Mouse (Mus musculus): Measurements from ENCODE around the gene Mnd1.

The Mnd1 gene

DNA sequence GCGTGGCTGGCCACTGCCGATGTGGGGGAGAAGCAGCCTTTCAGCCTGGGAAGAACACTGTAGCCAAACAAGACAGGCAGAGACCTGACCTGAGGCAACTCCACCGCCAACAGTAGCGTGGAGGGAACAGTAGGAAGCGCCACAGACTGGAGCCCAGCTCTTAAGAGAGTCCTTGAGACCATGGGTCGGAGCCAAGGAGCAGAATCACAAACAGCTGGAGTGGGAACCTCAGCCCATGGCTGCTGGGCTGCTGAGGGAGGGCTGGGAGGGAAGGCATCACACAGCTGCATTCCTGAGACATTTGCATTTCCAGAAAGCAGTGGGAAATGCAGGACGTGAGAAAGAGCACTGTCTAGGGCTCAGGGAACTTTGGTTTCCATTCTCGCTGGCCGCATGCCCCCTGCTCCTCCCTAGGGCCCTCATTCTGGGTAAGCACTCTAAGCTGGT lies 106.8 kb downstream of the Mnd1 start:
- no peak for DNase-seq (ENCODE audit: low read depth, low spot score)

DNA sequence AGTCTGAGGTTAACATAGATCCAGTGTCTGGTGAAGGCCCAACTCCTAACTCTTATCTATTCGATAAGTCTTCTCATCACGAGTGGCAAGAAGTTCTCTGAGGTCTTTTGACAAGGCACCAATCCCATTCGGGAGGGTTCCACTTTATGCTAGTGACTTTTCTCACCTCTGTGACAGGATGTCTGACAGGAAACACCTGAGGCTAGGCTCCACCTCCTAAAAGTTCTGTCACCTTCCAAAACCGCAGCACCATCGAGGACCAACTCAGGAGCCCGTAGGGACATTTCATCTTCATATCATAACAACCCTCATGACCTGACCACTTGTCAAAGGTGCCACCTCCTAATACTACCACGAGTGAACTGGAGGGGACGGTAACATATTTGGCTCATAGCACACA lies 109.4 kb downstream of the Mnd1 start:
- no peak for DNase-seq (ENCODE audit: low read depth, low spot score)

DNA sequence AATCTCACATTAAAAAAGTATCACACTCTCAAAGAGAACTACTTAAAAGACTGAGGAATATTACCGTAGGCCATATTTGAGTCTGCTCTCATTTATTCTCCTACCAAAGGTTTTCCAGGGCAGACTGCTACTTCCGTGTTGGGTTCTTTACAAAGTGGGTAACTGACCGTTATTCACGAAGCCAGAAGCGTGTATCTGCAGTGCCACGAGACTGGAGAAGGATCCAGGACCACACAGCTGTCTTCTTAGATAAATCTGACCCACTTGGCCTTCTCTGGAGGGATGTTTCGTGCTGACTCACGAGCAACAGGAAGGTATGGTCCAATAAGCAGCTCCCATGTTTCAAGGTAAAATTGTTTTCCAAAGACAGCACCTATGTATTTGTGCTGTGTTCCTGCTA lies 113.8 kb downstream of the Mnd1 start:
- DNase-seq (ENCODE audit: low read depth, low spot score) = no peak

DNA sequence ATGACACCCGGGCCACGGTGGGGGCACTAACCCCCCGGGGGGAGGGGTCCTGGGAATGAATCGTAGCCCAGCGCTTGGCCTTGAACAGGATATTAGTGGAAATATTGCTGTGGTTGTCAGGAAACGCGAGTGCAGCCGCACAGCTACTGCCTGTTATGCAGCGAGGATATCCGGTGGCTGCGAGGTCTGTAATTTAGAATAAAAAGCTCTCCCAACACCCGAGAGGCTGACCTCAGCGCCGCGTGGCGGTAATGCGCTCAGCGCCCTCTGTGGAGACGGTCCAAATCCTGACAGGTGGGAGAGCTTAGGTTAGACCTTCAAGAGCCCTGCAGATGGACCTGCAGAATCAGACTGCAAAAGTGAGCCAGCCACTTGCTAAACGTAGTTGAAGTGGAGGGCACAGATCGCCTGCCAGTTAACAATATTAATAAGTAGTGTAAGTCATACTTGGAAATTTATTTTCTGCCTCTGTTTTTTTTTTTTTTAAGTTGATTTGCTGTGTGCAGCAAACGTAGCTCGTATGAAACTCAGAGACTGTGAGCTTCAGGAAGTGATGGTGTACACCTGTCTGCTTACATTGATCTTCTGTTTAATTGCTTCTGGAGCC lies 115.0 kb downstream of the Mnd1 start:
- DNase-seq (ENCODE audit: low read depth, low spot score) = no peak

DNA sequence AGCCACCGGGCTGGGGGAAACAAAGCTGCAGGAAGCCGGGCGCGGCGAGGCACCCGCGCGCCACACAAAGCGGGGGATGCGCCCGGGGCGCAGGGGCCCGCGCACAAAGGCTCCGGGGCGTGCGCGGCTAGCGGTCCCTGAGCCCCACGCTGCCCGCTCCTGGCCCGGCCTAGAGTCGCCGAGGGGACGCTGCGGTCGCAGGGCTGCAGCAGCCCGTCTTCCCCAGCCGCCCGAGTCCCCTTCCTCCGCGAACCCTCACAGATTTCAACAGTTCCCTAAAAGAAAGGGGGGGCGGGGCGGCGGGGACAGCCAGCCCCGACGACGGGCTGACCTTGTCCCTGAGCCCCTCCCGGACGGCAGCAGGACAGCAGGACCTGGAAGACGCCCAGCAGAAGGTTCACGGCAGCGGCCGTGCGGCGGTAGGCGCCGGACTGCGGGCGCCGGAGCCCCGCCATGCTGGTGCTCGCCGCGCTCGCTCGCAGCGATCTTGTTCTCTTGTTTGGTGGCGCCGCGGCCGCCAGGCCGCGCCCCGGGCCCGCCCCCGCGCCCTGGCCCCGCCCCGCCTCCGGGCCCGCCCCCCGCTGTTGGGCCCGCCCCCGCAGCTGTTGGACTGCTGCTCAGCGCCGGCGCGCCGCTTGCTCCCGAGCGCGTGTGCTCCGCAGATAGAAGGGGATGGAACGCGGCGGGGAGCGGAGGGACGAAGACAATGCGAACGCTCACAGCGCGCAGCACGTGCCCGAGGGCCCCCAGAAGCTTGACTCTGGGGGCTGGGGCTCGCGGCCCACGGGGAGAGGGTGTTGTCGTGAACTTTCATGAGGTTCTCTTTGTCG lies 115.7 kb downstream of the Mnd1 start, which contains the start of gene Tmem131l:
TSS of gene Tmem131l (minus strand) at position 530 of the 830 bp plus-strand sequence.
- DNase-seq (ENCODE audit: low read depth, low spot score) = peak; percentile 70

DNA sequence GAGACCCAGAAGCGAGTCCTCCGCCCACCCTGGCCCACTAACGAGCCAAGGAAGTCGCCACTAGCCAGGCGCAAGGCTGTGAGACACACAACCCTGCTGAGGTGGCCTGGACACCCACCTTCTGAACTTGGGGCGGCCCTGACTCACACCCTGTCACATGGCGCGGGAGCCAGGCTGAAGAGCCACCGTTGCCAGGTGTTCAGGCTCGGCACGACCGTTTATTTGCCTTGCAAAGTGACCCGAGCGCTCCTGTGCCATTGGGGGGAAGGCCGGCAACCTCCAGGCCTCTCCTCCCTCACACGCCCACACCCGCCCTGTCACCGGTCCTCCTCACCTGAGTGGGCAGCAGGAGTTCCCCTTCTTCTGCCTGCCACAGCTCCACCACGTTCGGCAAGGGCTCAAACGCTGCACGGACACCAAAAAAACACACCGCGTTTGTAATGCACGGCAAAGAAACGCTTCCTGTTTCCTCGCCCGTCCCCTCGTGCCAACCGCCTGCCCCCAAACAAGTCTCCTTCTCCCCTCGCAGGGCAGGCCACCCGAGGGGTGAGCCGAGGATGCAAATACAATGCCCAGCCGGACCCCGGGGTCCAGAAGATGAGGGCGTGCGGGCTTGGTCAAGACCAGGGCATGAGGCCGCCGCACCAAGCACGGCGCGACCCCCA lies 116.5 kb downstream of the Mnd1 start:
- DNase-seq (ENCODE audit: low read depth, low spot score) = no peak

DNA sequence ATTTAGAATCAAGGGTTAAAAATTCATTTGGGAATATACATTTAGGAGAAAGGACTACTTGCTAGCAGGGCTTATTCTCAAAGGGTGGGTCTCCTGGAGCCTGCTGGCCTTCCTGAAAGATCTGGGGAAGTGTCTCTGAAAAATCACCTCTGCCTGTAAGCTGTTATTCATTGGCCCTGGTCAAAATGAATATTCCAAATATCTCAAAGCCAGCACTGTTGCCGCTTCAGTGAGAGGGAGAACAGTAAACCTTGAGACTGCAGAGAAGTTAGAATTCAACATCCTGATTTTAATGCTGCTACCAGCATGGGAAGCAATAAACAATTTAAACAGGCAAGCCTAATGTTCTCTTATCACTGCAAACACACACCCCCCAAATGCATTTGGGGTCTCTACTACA lies 117.5 kb downstream of the Mnd1 start:
- DNase-seq (ENCODE audit: low read depth, low spot score) = no peak
